ENCODE assay signal across 9 mouse cellular contexts in genomic region chr11:115172825-115173287, GRCm38 (mm10). TPM values are rescaled to one million over a fixed set of nuclear protein-coding genes. Genes with fewer than 3 reads are reported as not detected.
DNase-seq lines count a peak whose midpoint lies in the region; ATAC-seq and TF ChIP-seq lines count a peak whose summit lies in the region.
"Had no signal": no experiment of that assay in that cellular context is flagged by ENCODE, and none has a peak within 500 bp of the region (broad histone marks: within the 10 kb centered on the region; RNA-seq: fewer than 3 reads in every experiment).

No protein-coding gene starts in this region.

- H3K36me3 ChIP-seq in lung, embryonic 14.5 days (ENCODE audit: insufficient read depth): no peaks in the 10 kb centered on the region
- peaks cover 19% of the 10 kb centered on the region for H3K36me3 ChIP-seq in liver, embryonic 13.5 days
- H3K36me3 ChIP-seq in stomach, postnatal 0 days (ENCODE audit: control insufficient read depth, insufficient read depth, low read length): no peaks in the 10 kb centered on the region

- no peak for TF ChIP-seq EP300 in stomach, postnatal 0 days (optimal IDR thresholded peaks at IDR 0.05)

- H3K4me1 ChIP-seq in lung, embryonic 14.5 days (ENCODE audit: insufficient read depth): peaks cover 34% of the 10 kb centered on the region
- H3K4me1 ChIP-seq in liver, embryonic 13.5 days (replicated peaks): peaks cover 71% of the 10 kb centered on the region
- H3K4me1 ChIP-seq in stomach, postnatal 0 days (replicated peaks; ENCODE audit: control insufficient read depth, insufficient read depth): peaks cover 19% of the 10 kb centered on the region

- peak overlapping the region; percentile 42; the same call in 1 of the 2 replicates for H3K27ac ChIP-seq in lung, embryonic 14.5 days (ENCODE audit: low read depth)
- no peak overlapping the region for H3K27ac ChIP-seq in liver, embryonic 13.5 days
- peak overlapping the region; percentile 80; the same call in 1 of the 2 replicates for H3K27ac ChIP-seq in stomach, postnatal 0 days (replicated peaks)
- H3K27ac ChIP-seq: left cerebral cortex, adult 2 months had no signal

- TF ChIP-seq CTCF in lung, embryonic 14.5 days (IDR thresholded peaks at IDR 0.05; ENCODE audit: low read depth): no peak
- TF ChIP-seq CTCF in stomach, postnatal 0 days (IDR thresholded peaks at IDR 0.05; ENCODE audit: low read depth): no peak

- peak; percentile 33; the same call in 1 of the 2 replicates for ATAC-seq in lung, embryonic 14.5 days (ENCODE audit: insufficient read depth)
- peak; percentile 49 for ATAC-seq in liver, embryonic 13.5 days (ENCODE audit: low read depth)
- ATAC-seq in stomach, postnatal 0 days (ENCODE audit: low FRiP score, low TSS enrichment): peak; percentile 50

- H3K27me3 ChIP-seq in lung, embryonic 14.5 days (ENCODE audit: insufficient read depth, low read length): 0 out of 2 replicates have a peak, but pooled peaks cover 3% of the 10 kb centered on the region
- H3K27me3 ChIP-seq in liver, embryonic 13.5 days: no peaks in the 10 kb centered on the region
- no peaks in the 10 kb centered on the region for H3K27me3 ChIP-seq in stomach, postnatal 0 days (ENCODE audit: control insufficient read depth, insufficient read depth, low read length)

- H3K4me3 ChIP-seq in lung, embryonic 14.5 days (ENCODE audit: low read depth, low read length): no peak overlapping the region
- no peak overlapping the region for H3K4me3 ChIP-seq in liver, embryonic 13.5 days (replicated peaks)
- no peak overlapping the region for H3K4me3 ChIP-seq in stomach, postnatal 0 days (ENCODE audit: low read depth, low read length)
- H3K4me3 ChIP-seq: left cerebral cortex, adult 2 months had no signal

- H3K9ac ChIP-seq in lung, embryonic 14.5 days: no peak overlapping the region
- no peak overlapping the region for H3K9ac ChIP-seq in liver, embryonic 13.5 days
- no peak overlapping the region for H3K9ac ChIP-seq in stomach, postnatal 0 days (ENCODE audit: low read length)

- peak; percentile 79 for DNase-seq in lung, embryonic 14.5 days
- DNase-seq in lung, postnatal 25 days (ENCODE audit: low spot score): no peak
- DNase-seq in embryo, embryonic 9.5 days (ENCODE audit: extremely low spot score): peak; percentile 38
- peak; percentile 71 for DNase-seq in induced T-regulatory cell, adult 2 months (ENCODE audit: low read depth)
- no peak for DNase-seq in liver, embryonic 13.5 days
- peak; percentile 79 for DNase-seq in stomach, postnatal 0 days (ENCODE audit: low spot score)
- no peak for DNase-seq in layer of hippocampus, adult 18-20 months (ENCODE audit: low spot score in 2 of 2)
- DNase-seq in cerebellum, postnatal 36 days: no peak

- peak overlapping the region; percentile 31; the same call in 1 of the 2 replicates for H3K4me2 ChIP-seq in lung, embryonic 14.5 days
- no peak overlapping the region for H3K4me2 ChIP-seq in liver, embryonic 13.5 days
- H3K4me2 ChIP-seq in stomach, postnatal 0 days (replicated peaks; ENCODE audit: low read depth): peak overlapping the region; percentile 11; the same call in 1 of the 2 replicates

- H3K9me3 ChIP-seq in lung, embryonic 14.5 days (ENCODE audit: low read depth, low read length): no peaks in the 10 kb centered on the region
- no peaks in the 10 kb centered on the region for H3K9me3 ChIP-seq in liver, embryonic 13.5 days (replicated peaks)
- H3K9me3 ChIP-seq in stomach, postnatal 0 days (ENCODE audit: control insufficient read depth, low read length): no peaks in the 10 kb centered on the region

- WGBS in lung, embryonic 14.5 days: 46% methylated on average over 4 of the region's 4 CpGs
- 28% methylated on average over 4 of the region's 4 CpGs for WGBS in liver, embryonic 13.5 days (ENCODE audit: insufficient replicate concordance)
- WGBS in stomach, postnatal 0 days: 42% methylated on average over 4 of the region's 4 CpGs

RNA-seq across cellular contexts. Expression of gene Slc9a3r1, which starts 9.7 kb away (rescaled TPM):
- 52.3 and 52.6 TPM in 2 replicates for polyA plus RNA-seq in lung, embryonic 14.5 days (2014; fragmentation: Nextera tagmentation; extraction: Ambion mirVana)
- 59.8 and 69.9 TPM in 2 replicates for polyA plus RNA-seq in liver, embryonic 13.5 days (2015; fragmentation: Nextera tagmentation; extraction: Ambion mirVana)
- polyA plus RNA-seq in stomach, postnatal 0 days (2015; fragmentation: Nextera tagmentation; extraction: Ambion mirVana): 104 and 109 TPM in 2 replicates
- total RNA-seq in layer of hippocampus, adult 18-20 months (2021): 10 to 100 TPM; 66.9 to 70.4 TPM

RNA-seq across cellular contexts. Expression of gene Tmem104, which starts 14.4 kb away (rescaled TPM):
- polyA plus RNA-seq in lung, embryonic 14.5 days (2014; fragmentation: Nextera tagmentation; extraction: Ambion mirVana): 11.4 and 14.3 TPM in 2 replicates
- 5.1 and 6.8 TPM in 2 replicates for polyA plus RNA-seq in liver, embryonic 13.5 days (2015; fragmentation: Nextera tagmentation; extraction: Ambion mirVana)
- polyA plus RNA-seq in stomach, postnatal 0 days (2015; fragmentation: Nextera tagmentation; extraction: Ambion mirVana): 6.3 and 8.2 TPM in 2 replicates
- total RNA-seq in layer of hippocampus, adult 18-20 months (2021): 10 to 100 TPM; 16.7 to 17.7 TPM

RNA-seq across cellular contexts. Expression of gene Nat9, which starts 14.8 kb away (rescaled TPM):
- 17.9 and 18.7 TPM in 2 replicates for polyA plus RNA-seq in lung, embryonic 14.5 days (2014; fragmentation: Nextera tagmentation; extraction: Ambion mirVana)
- polyA plus RNA-seq in liver, embryonic 13.5 days (2015; fragmentation: Nextera tagmentation; extraction: Ambion mirVana): 11.9 and 13.3 TPM in 2 replicates
- 17.7 and 18.1 TPM in 2 replicates for polyA plus RNA-seq in stomach, postnatal 0 days (2015; fragmentation: Nextera tagmentation; extraction: Ambion mirVana)
- 10 to 100 TPM; 24.2 to 26.0 TPM for total RNA-seq in layer of hippocampus, adult 18-20 months (2021)

RNA-seq across cellular contexts. Expression of gene Cd300lf, which starts 39.1 kb away (rescaled TPM):
- 0.91 and 1.1 TPM in 2 replicates for polyA plus RNA-seq in lung, embryonic 14.5 days (2014; fragmentation: Nextera tagmentation; extraction: Ambion mirVana)
- polyA plus RNA-seq in liver, embryonic 13.5 days (2015; fragmentation: Nextera tagmentation; extraction: Ambion mirVana): 0.97 TPM in 2 replicates
- polyA plus RNA-seq in stomach, postnatal 0 days (2015; fragmentation: Nextera tagmentation; extraction: Ambion mirVana): 0.36 and 0.47 TPM in 2 replicates
- total RNA-seq in layer of hippocampus, adult 18-20 months (2021): under 1 TPM; 0.45 to 0.51 TPM

Comparison
In these comparisons a context has a peak if more than half of its experiments do, and no peak if none do; other contexts are left out.
1. DNase-seq: peak in lung, embryonic 14.5 days (single experiment), embryo, embryonic 9.5 days (single experiment), induced T-regulatory cell, adult 2 months (single experiment) and stomach, postnatal 0 days (single experiment); none in lung, postnatal 25 days (single experiment), liver, embryonic 13.5 days (single experiment), layer of hippocampus, adult 18-20 months (0 of 2) and cerebellum, postnatal 36 days (0 of 2).
2. Peak in every context shown above with its lines, with median percentiles within 50 percentile points of each other: ATAC-seq.